Comparison of ENCODE assay signal across 12 mouse cellular contexts in the genomic region with DNA sequence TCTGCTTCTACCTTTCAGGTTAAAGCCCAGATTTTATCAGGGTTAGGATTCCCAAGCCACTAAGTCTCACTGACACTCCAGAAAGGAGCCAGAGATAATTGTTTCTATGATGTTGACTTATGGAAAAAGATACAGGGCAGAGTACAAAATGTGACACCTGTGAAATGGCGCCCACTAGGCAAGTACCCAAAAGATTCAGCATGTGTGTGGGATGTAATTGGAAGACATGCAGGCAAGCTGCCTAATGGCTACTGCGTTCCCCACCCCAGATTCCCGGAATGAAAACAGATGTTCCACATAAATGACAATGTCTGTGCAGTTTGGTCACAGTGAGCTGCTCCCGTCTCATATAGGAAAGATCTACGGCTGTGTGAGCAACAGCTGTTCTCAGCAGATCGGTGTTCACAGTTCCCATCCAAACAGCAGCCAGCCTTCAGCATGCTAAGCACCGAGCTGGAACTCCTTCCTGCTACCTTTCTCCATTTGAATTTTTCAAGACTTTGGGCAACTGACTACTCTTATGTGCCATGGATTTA.
DNase-seq lines count a peak whose midpoint lies in the region; ATAC-seq and TF ChIP-seq lines count a peak whose summit lies in the region.
"Had no signal": no experiment of that assay in that cellular context is flagged by ENCODE, and none has a peak within 500 bp of the region (broad histone marks: within the 10 kb centered on the region; RNA-seq: fewer than 3 reads in every experiment).

No protein-coding gene starts in this region.

- TF ChIP-seq POLR2A in brain, embryonic 14.5 days (IDR thresholded peaks at IDR 0.05; ENCODE audit: borderline replicate concordance, extremely low read depth, insufficient read depth, insufficient read length, poor library complexity, severe bottlenecking): no peak

- H3K9me3 ChIP-seq in hindbrain, embryonic 12.5 days (replicated peaks): no peaks in the 10 kb centered on the region
- no peaks in the 10 kb centered on the region for H3K9me3 ChIP-seq in hindbrain, embryonic 10.5 days
- H3K9me3 ChIP-seq in hindbrain, embryonic 14.5 days (ENCODE audit: control insufficient read depth, low read length): no peaks in the 10 kb centered on the region

- 65% methylated on average over 7 of the region's 7 CpGs for WGBS in hindbrain, embryonic 12.5 days
- 76% methylated on average over 7 of the region's 7 CpGs for WGBS in hindbrain, embryonic 10.5 days
- WGBS in hindbrain, embryonic 14.5 days: 59% methylated on average over 7 of the region's 7 CpGs

- H3K4me3 ChIP-seq in hindbrain, embryonic 12.5 days: no peak overlapping the region
- H3K4me3 ChIP-seq in hindbrain, embryonic 10.5 days: no peak overlapping the region
- H3K4me3 ChIP-seq in left cerebral cortex, adult 2 months: no peak overlapping the region
- no peak overlapping the region for H3K4me3 ChIP-seq in hindbrain, embryonic 14.5 days (replicated peaks; ENCODE audit: low read length)

- H3K36me3 ChIP-seq in hindbrain, embryonic 12.5 days: no peaks in the 10 kb centered on the region
- H3K36me3 ChIP-seq in hindbrain, embryonic 10.5 days: no peaks in the 10 kb centered on the region
- no peaks in the 10 kb centered on the region for H3K36me3 ChIP-seq in hindbrain, embryonic 14.5 days (replicated peaks; ENCODE audit: control insufficient read depth, insufficient read depth)

- no peak overlapping the region for H3K9ac ChIP-seq in hindbrain, embryonic 12.5 days
- H3K9ac ChIP-seq in hindbrain, embryonic 14.5 days: no peak overlapping the region

- no peak for DNase-seq in hindbrain, embryonic 10.5 days (ENCODE audit: low spot score)
- no peak for DNase-seq in left cerebral cortex, adult 2 months (ENCODE audit: extremely low spot score in 1 of 2, low spot score in 2 of 2)
- no peak for DNase-seq in left cerebral cortex, postnatal 10 days (ENCODE audit: extremely low spot score in 1 of 2, low spot score in 2 of 2)
- peak; percentile 66 for DNase-seq in brain, embryonic 14.5 days (ENCODE audit: low read depth)
- DNase-seq in hindbrain, embryonic 14.5 days (ENCODE audit: low spot score): peak; percentile 37
- DNase-seq in yolk sac, embryonic 10.5 days (ENCODE audit: low spot score): no peak
- DNase-seq in adrenal gland, adult 18-20 months (ENCODE audit: low spot score in 2 of 2): no peak
- DNase-seq: adrenal gland, postnatal 14 days; kidney, adult 2 months had no signal

- no peak overlapping the region for H3K4me2 ChIP-seq in hindbrain, embryonic 12.5 days (replicated peaks)
- H3K4me2 ChIP-seq in hindbrain, embryonic 14.5 days (replicated peaks): no peak overlapping the region
- H3K4me2 ChIP-seq: liver, embryonic 11.5 days had no signal

- no peak for TF ChIP-seq CTCF in left cerebral cortex, adult 2 months (IDR thresholded peaks at IDR 0.05)
- no peak for TF ChIP-seq CTCF in brain, embryonic 14.5 days (IDR thresholded peaks at IDR 0.05; ENCODE audit: borderline replicate concordance, extremely low read depth, insufficient read depth, insufficient read length)

- peaks cover 26% of the 10 kb centered on the region for H3K4me1 ChIP-seq in hindbrain, embryonic 12.5 days
- H3K4me1 ChIP-seq in hindbrain, embryonic 10.5 days (replicated peaks): peaks cover 23% of the 10 kb centered on the region; the same call in 1 of the 2 replicates
- H3K4me1 ChIP-seq in hindbrain, embryonic 14.5 days (replicated peaks; ENCODE audit: control insufficient read depth, insufficient read depth, low read length): peaks cover 33% of the 10 kb centered on the region

- H3K27me3 ChIP-seq in hindbrain, embryonic 12.5 days: no peaks in the 10 kb centered on the region
- H3K27me3 ChIP-seq in hindbrain, embryonic 10.5 days (ENCODE audit: insufficient read depth, poor library complexity, severe bottlenecking): no peaks in the 10 kb centered on the region
- H3K27me3 ChIP-seq in hindbrain, embryonic 14.5 days (ENCODE audit: control insufficient read depth, insufficient read depth, low read length): no peaks in the 10 kb centered on the region
- H3K27me3 ChIP-seq: CH12.LX had no signal

- no peak overlapping the region for H3K27ac ChIP-seq in hindbrain, embryonic 12.5 days
- H3K27ac ChIP-seq in hindbrain, embryonic 10.5 days: no peak overlapping the region
- peak overlapping the region; percentile 5; the same call in 1 of the 2 replicates for H3K27ac ChIP-seq in left cerebral cortex, adult 2 months
- H3K27ac ChIP-seq in hindbrain, embryonic 14.5 days: peak overlapping the region; percentile 66; the same call in 1 of the 2 replicates

- peak; percentile 30; the same call in 1 of the 2 replicates for ATAC-seq in hindbrain, embryonic 12.5 days (ENCODE audit: low FRiP score)
- ATAC-seq in hindbrain, embryonic 14.5 days (ENCODE audit: low FRiP score): 0 out of 2 replicates have a peak, but pooled peaks have one; percentile 22

- intact Hi-C loops in left cerebral cortex, adult 2 months (cut with DNase I): loop anchor here (10.0 kb wide), 1 partner anchor 203 kb away; a partner anchor contains a TSS
- intact Hi-C loops in left cerebral cortex, postnatal 10 days (cut with DNase I): no loop called here

Comparison
In these comparisons a context has a peak if more than half of its experiments do, and no peak if none do; other contexts are left out.
1. H3K27ac ChIP-seq: peak in left cerebral cortex, adult 2 months (single experiment) and hindbrain, embryonic 14.5 days (single experiment); none in hindbrain, embryonic 12.5 days (single experiment) and hindbrain, embryonic 10.5 days (single experiment).
2. DNase-seq: peak in brain, embryonic 14.5 days (single experiment) and hindbrain, embryonic 14.5 days (single experiment); none in hindbrain, embryonic 10.5 days (single experiment), left cerebral cortex, adult 2 months (0 of 2), left cerebral cortex, postnatal 10 days (0 of 2), yolk sac, embryonic 10.5 days (single experiment) and adrenal gland, adult 18-20 months (0 of 2).